Mouse (Mus musculus): Measurements from ENCODE around the gene Tstd2. TPM values are rescaled to one million over a fixed set of nuclear protein-coding genes. Genes with fewer than 3 reads are reported as not detected.

Gene Tstd2
- polyA plus RNA-seq, 1 experiment: 14.6 TPM

DNA sequence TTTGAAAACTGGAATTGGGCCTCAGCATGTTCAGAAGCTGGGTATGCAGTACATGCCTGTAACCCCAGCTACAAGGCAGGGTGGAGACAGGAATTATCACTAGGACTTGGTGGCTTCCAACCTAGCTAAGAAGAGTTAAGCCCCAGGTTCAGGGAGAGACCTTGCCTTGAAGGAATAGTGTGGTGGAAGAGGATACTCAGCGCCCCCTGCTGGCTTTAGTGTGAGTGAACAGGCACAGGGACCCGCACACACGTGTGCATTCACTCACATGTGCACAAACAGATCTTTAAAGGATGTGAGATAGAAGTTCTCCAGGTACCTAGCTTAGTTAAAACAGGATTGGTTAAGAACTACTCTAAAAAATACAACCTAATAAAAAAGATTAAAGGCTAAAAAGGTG is 5.8 kb upstream of the Tstd2 start:
- WGBS: 77% methylated on average over 3 of the region's 3 CpGs

DNA sequence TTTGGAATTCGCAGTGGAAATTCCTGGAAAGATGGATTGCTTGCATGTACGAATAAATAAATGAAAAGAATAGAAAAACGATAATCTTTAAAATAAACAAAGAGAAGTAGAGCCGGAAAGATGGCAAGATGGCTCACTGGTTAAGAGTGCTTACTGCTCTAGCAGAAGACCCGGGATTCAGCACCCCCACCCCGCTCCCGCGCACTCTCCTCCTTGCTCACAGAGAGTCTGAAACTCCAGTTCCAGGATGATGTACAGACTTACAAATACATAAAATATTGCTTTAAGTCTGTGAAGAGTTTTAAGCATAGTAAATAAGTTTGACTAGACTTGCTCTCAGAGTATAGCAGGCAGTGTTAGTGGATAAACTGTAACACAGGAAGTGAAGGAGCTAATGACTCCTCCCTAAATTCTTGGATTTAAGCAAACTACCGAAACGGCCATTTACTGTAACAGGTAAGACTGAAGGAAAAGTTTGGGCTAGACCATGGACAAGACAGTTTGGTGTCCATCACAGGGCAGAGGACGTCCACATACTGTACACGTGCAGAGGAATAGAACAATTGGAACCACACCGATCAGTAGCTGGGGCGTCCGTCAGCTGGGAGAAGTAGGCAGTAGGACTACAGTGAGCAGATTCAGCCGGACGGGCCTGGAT is 736 bp downstream of the Tstd2 start:
- WGBS: 6% methylated on average over 17 of the region's 17 CpGs
- Histone ChIP-seq H3K36me3 (ENCODE audit: control insufficient read depth, insufficient read depth, low read length) (peaks cover 1% of the 10 kb centered on the region; the same call in 1 of the 2 replicates), H3K27me3 (replicated peaks; ENCODE audit: control insufficient read depth, insufficient read depth, low read length) (no peaks in the 10 kb centered on the region), H3K27ac (ENCODE audit: insufficient read depth, low read depth, low read length) (peak overlapping the region; percentile 49), H3K4me1 (ENCODE audit: control insufficient read depth, insufficient read depth, low read length) (peaks cover 5% of the 10 kb centered on the region; the same call in 1 of the 2 replicates), H3K4me3 (ENCODE audit: insufficient read depth, low read depth, low read length) (peak overlapping the region; percentile 91)
- no peak for TF ChIP-seq POLR2A (IDR thresholded peaks at IDR 0.05; ENCODE audit: low read depth, low read length)
- TF ChIP-seq CTCF (conservative IDR thresholded peaks at IDR 0.05; ENCODE audit: insufficient read depth, insufficient read length, low read depth, low read length): no peak
- DNase-seq: no peak

More for the DNA sequence above, 5.8 kb upstream of the Tstd2 start:
- TF ChIP-seq POLR2A (IDR thresholded peaks at IDR 0.05; ENCODE audit: low read depth, low read length) (no peak), CTCF (conservative IDR thresholded peaks at IDR 0.05; ENCODE audit: insufficient read depth, insufficient read length, low read depth, low read length) (peak; percentile 42)
- Histone ChIP-seq H3K27me3 (replicated peaks; ENCODE audit: control insufficient read depth, insufficient read depth, low read length) (no peaks in the 10 kb centered on the region), H3K4me3 (ENCODE audit: insufficient read depth, low read depth, low read length) (no peak overlapping the region), H3K36me3 (ENCODE audit: control insufficient read depth, insufficient read depth, low read length) (no peaks in the 10 kb centered on the region; the same call in 1 of the 2 replicates), H3K4me1 (ENCODE audit: control insufficient read depth, insufficient read depth, low read length) (peaks cover 6% of the 10 kb centered on the region; the same call in 1 of the 2 replicates), H3K27ac (ENCODE audit: insufficient read depth, low read depth, low read length) (no peak overlapping the region)
- DNase-seq: no peak

DNA sequence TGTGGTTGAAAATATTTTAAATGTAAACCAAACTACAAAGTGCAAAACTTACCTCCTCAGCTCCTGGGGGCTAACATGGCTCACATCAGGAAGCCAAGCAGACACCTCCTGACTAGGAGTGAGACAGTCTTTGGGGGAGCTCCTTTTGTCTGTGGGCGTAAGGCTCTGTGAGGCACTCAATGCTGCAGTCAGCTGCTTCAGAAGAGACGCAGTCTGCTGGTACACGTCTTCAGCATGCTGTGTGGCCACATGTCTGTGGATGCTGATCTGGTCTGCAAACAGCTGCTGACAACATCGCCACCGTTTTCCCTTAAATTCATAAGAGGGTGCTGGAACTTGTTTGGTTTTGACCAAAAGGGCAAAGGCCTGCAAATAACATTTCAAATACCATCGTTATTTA is 6.7 kb downstream of the Tstd2 start:
- Histone ChIP-seq H3K4me3 (ENCODE audit: insufficient read depth, low read depth, low read length) (no peak overlapping the region), H3K4me1 (ENCODE audit: control insufficient read depth, insufficient read depth, low read length) (peaks cover 8% of the 10 kb centered on the region), H3K36me3 (ENCODE audit: control insufficient read depth, insufficient read depth, low read length) (peaks cover 3% of the 10 kb centered on the region), H3K27ac (ENCODE audit: insufficient read depth, low read depth, low read length) (no peak overlapping the region), H3K27me3 (replicated peaks; ENCODE audit: control insufficient read depth, insufficient read depth, low read length) (no peaks in the 10 kb centered on the region)
- DNase-seq: no peak
- 85% methylated on average over 6 of the region's 6 CpGs for WGBS
- TF ChIP-seq CTCF (conservative IDR thresholded peaks at IDR 0.05; ENCODE audit: insufficient read depth, insufficient read length, low read depth, low read length) (no peak), POLR2A (IDR thresholded peaks at IDR 0.05; ENCODE audit: low read depth, low read length) (no peak)

DNA sequence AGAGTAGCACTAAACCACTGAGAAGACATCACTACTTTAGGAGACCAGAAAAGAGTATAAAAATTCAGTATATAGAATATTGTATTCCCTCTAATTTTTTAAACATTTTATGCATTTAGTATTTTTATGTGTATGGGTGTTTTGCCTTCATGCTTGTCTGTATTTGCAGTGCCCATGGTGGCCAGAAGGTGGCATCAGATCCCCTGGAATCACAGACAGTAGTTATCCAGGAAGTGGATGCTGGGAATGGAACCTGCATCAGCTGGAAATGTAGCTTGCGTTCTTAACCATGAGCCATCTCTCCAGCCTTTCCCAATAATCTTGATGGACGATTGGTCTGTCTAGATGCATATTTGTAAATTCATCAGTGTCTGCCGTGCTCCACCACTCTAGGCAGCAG is 8.3 kb downstream of the Tstd2 start:
- Histone ChIP-seq H3K36me3 (ENCODE audit: control insufficient read depth, insufficient read depth, low read length) (peaks cover 3% of the 10 kb centered on the region), H3K4me1 (ENCODE audit: control insufficient read depth, insufficient read depth, low read length) (peaks cover 8% of the 10 kb centered on the region), H3K27me3 (replicated peaks; ENCODE audit: control insufficient read depth, insufficient read depth, low read length) (no peaks in the 10 kb centered on the region), H3K27ac (ENCODE audit: insufficient read depth, low read depth, low read length) (no peak overlapping the region), H3K4me3 (ENCODE audit: insufficient read depth, low read depth, low read length) (no peak overlapping the region)
- 74% methylated on average over 3 of the region's 3 CpGs for WGBS
- TF ChIP-seq POLR2A (IDR thresholded peaks at IDR 0.05; ENCODE audit: low read depth, low read length) (no peak), CTCF (conservative IDR thresholded peaks at IDR 0.05; ENCODE audit: insufficient read depth, insufficient read length, low read depth, low read length) (peak; percentile 78)
- DNase-seq: peak; percentile 70

DNA sequence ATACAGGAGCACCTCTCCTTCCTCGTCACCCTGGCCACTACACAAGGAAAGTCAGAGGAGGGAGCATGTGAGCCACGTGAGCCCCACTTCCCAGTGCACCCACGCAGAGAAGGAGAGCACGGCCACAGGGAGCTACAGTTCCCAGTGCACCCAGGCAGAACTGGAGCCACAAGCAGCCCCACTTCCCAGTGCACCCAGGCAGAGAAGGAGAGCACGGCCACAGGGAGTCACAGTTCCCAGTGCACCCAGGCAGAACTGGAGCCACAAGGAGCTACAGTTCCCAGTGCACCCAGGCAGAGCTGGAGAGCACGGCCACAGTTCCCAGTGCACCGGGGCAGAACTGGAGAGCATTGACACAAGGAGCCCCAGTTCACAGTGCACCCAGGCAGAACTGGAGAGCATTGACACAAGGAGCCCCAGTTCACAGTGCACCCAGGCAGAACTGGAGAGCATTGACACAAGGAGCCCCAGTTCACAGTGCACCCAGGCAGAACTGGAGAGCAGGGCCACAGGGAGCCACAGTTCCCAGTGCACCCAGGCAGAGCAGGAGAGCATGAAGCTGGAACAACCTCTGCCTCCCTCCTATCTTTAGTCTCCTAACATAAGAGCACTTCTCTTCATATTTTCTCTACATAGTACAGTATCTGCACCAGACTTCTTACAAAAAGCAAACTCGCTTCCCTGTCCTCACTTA is 9.0 kb downstream of the Tstd2 start:
- H3K27me3 ChIP-seq (replicated peaks; ENCODE audit: control insufficient read depth, insufficient read depth, low read length): no peaks in the 10 kb centered on the region
- TF ChIP-seq CTCF (conservative IDR thresholded peaks at IDR 0.05; ENCODE audit: insufficient read depth, insufficient read length, low read depth, low read length) (no peak), POLR2A (IDR thresholded peaks at IDR 0.05; ENCODE audit: low read depth, low read length) (no peak)
- 0 out of 2 replicates have a peak overlapping the region, but pooled peaks have one; percentile 11 for H3K27ac ChIP-seq (ENCODE audit: insufficient read depth, low read depth, low read length)
- H3K4me3 ChIP-seq (ENCODE audit: insufficient read depth, low read depth, low read length): no peak overlapping the region
- peaks cover 8% of the 10 kb centered on the region for H3K4me1 ChIP-seq (ENCODE audit: control insufficient read depth, insufficient read depth, low read length)
- H3K36me3 ChIP-seq (ENCODE audit: control insufficient read depth, insufficient read depth, low read length): peaks cover 2% of the 10 kb centered on the region; the same call in 1 of the 2 replicates
- DNase-seq: peak; percentile 91
- WGBS: 38% methylated on average over 8 of the region's 8 CpGs

DNA sequence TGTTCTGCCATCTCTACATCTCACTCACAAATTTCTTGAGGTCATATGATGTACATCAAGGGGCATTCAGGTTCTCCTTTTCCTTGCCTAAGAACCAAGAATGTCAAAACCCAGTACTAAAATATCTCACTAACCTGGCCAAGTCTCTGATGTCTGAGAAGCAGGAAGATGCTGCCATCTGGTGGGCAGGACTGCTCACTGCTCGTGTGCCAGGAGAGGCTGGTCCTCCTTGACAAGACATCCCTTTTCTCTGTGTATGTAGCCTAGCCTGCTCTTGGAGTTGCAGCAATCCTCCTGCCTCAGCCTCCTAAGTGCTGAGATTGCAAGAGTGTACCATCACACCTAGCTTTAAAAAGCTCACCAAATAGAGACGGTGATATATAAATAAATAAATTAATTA is 12.0 kb downstream of the Tstd2 start:
- no peak overlapping the region for H3K4me3 ChIP-seq (ENCODE audit: insufficient read depth, low read depth, low read length)
- 35% methylated on average over 2 of the region's 2 CpGs for WGBS
- H3K27me3 ChIP-seq (replicated peaks; ENCODE audit: control insufficient read depth, insufficient read depth, low read length): no peaks in the 10 kb centered on the region
- peaks cover 8% of the 10 kb centered on the region for H3K4me1 ChIP-seq (ENCODE audit: control insufficient read depth, insufficient read depth, low read length)
- peaks cover 2% of the 10 kb centered on the region for H3K36me3 ChIP-seq (ENCODE audit: control insufficient read depth, insufficient read depth, low read length)
- TF ChIP-seq POLR2A (IDR thresholded peaks at IDR 0.05; ENCODE audit: low read depth, low read length): no peak
- TF ChIP-seq CTCF (conservative IDR thresholded peaks at IDR 0.05; ENCODE audit: insufficient read depth, insufficient read length, low read depth, low read length): peak; percentile 93
- peak; percentile 77 for DNase-seq
- H3K27ac ChIP-seq (ENCODE audit: insufficient read depth, low read depth, low read length): no peak overlapping the region

DNA sequence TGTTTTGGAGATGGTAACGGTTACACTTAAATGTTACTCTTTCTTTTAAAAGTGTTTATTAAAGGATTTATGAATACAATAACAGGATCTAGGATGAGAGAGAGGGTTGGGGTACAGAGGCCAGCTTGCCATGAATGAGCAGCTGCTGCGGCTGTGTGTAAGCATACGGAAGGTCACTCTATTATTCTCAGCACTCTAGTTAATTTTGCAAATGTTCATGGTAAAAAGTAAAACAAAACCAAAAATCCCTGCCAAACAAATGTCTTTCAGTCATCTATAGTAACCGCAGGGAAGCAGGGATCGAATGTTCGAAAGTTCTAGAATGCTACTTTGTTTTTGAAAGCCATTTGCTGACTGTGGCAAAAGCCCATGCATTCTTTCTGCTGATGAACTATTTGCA is 15.1 kb downstream of the Tstd2 start:
- H3K27ac ChIP-seq (ENCODE audit: insufficient read depth, low read depth, low read length): no peak overlapping the region
- TF ChIP-seq POLR2A (IDR thresholded peaks at IDR 0.05; ENCODE audit: low read depth, low read length) (no peak), CTCF (conservative IDR thresholded peaks at IDR 0.05; ENCODE audit: insufficient read depth, insufficient read length, low read depth, low read length) (no peak)
- 48% methylated on average over 6 of the region's 6 CpGs for WGBS
- peaks cover 2% of the 10 kb centered on the region; the same call in 1 of the 2 replicates for H3K4me1 ChIP-seq (ENCODE audit: control insufficient read depth, insufficient read depth, low read length)
- H3K27me3 ChIP-seq (replicated peaks; ENCODE audit: control insufficient read depth, insufficient read depth, low read length): no peaks in the 10 kb centered on the region
- peaks cover 1% of the 10 kb centered on the region; the same call in 1 of the 2 replicates for H3K36me3 ChIP-seq (ENCODE audit: control insufficient read depth, insufficient read depth, low read length)
- peak; percentile 26 for DNase-seq
- H3K4me3 ChIP-seq (ENCODE audit: insufficient read depth, low read depth, low read length): no peak overlapping the region
